Mouse (Mus musculus): ENCODE measurements around the gene Rbms1.

Gene Rbms1

DNA sequence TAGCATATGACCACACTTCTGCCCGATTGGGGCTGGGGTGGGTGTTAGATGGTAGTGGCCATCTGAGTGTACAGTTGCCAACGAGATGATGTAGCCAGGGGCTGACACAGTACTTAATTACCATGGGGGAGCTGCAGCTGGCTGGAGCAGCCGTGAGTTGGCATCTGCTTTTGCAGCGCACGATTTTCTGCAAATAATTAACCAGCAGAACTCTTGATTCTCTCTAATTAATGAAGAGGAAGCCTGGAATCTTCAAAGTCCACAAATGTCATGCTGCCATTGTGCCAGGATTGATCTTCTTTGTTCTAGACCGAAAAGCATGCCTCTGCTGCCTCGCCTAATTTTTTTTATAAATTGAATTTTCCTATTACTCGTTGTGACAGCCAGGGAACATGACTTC, 249.1 kb downstream of the Rbms1 start:
- DNase-seq (ENCODE audit: low read depth, low spot score), result no peak

DNA sequence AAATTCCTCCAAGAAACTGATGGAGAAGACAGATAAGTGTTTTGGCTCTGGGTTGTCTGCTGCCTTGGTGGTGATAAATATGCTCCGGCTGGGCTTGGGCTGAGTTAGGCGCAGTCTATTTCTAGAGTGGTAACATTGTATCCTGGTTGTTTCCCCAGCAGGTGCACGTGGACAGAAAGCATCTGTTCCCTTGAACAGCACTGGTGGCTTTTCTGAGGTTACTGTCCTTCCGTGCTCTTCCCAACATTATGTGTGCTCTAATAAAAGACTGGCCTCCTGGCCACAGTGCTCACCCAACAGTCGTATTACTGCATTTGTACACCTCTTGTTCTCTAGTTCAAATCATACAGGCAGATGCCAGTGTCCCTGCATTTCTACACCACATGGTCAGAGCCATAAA, 250.1 kb downstream of the Rbms1 start:
- DNase-seq (ENCODE audit: low read depth, low spot score), result no peak

GRCm38 (mm10) chr2:60712483-60712882, 250.5 kb downstream of the Rbms1 start:
- no peak for DNase-seq (ENCODE audit: low read depth, low spot score)

- DNase-seq (ENCODE audit: low read depth, low spot score), result no peak
Measured at GRCm38 (mm10) chr2:60711098-60711880, 251.7 kb downstream of the Rbms1 start.

- DNase-seq (ENCODE audit: low read depth, low spot score), result no peak
Measured at GRCm38 (mm10) chr2:60710317-60710716, 252.7 kb downstream of the Rbms1 start.

GRCm38 (mm10) chr2:60708671-60709070, 254.3 kb downstream of the Rbms1 start:
- no peak for DNase-seq (ENCODE audit: low read depth, low spot score)

DNA sequence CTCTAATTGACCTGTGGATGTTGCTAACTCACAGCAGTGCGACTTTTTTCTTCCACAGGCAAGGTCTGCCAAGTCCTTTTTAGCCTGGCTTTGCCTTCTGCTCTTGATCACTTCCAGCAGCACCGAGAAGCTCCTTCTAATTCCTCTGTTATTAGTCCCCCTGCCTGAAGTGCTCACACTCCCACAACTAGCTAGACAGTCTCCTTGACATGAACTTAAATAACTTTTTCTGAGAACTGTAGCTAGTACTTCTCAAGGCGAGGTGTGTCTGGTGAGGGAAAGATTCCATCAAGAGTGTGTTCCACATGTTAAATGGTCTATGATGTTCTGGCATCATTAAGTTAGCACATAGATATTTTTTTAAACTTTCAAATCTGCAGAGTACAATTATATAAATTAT, 256.1 kb downstream of the Rbms1 start:
- no peak for DNase-seq (ENCODE audit: low read depth, low spot score)

GRCm38 (mm10) chr2:60705426-60705825, 257.6 kb downstream of the Rbms1 start:
- DNase-seq (ENCODE audit: low read depth, low spot score), result no peak

GRCm38 (mm10) chr2:60703315-60703714, 259.7 kb downstream of the Rbms1 start:
- DNase-seq (ENCODE audit: low read depth, low spot score), result no peak

DNA sequence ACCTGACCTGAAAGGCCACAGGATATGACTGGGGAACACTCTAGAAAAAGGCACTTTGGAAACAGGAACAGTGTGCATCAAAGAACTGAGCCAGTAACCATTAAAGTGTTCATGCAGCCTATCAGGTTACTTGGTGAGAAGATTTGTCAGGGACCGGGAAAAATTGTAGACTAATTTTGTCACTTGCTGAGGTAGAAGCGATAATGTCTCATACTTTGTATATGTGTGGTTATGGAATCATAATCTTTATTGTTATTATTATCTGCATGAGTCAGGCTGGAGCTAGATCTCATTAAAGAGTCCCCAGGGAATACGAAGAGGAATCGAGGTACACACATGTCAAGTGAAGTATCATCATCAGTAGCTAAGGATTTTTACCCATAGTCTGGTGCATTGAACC, 262.0 kb downstream of the Rbms1 start:
- no peak for DNase-seq (ENCODE audit: low read depth, low spot score)
